Mouse (Mus musculus): ENCODE results near the gene Kantr.

DNA sequence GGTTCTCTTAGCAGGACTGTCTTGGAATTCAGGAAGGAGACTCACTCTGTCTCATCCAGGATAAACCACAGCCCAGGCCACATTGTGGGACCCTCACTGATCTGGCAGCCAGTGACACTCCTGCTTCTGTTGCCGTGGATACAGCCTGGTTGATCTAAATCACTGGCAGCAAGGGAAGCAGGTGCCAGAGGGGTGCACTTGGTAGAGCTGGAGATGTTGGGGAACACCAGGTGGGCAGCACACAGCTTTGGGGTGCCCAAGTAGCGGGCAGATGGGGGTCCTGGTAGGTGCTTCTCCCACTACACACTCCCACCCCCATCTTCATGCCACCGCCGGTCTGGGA, 40.7 kb upstream of the Kantr start:
- TF ChIP-seq CTCF (IDR thresholded peaks at IDR 0.05; ENCODE audit: extremely low read depth, insufficient read length, insufficient replicate concordance, low read depth, low read length) (no peak), POLR2A (IDR thresholded peaks at IDR 0.05; ENCODE audit: low read depth, low read length) (no peak)

Data from small intestine, adult 2 months (tissue).